Mouse (Mus musculus) adrenal gland, adult 10 weeks (tissue): ENCODE results near the gene Ralgps1. TPM values are rescaled to one million over a fixed set of nuclear protein-coding genes. Genes with fewer than 3 reads are reported as not detected.

ENCODE experiments used
- polyA plus RNA-seq: library from polyadenylated mRNA; stranded (reverse); fragments of 350-450 nt; fragmentation: Illumina TruSeq; extraction: RNeasy Lipid Tissue Mini Kit (QIAGEN cat#74804); gene quantifications from one replicate; pipeline ENCODE4 v1.2.3, GENCODE M21; 2014; ENCODE audit warnings: low read depth, low replicate concordance

The Ralgps1 gene
- polyA plus RNA-seq = 5.2 TPM

GRCm38 (mm10) chr2:33370777-33371647, at the start of gene Ralgps1:
Gene Ralgps1, minus strand, starts transcription at chr2:33371486.

DNA sequence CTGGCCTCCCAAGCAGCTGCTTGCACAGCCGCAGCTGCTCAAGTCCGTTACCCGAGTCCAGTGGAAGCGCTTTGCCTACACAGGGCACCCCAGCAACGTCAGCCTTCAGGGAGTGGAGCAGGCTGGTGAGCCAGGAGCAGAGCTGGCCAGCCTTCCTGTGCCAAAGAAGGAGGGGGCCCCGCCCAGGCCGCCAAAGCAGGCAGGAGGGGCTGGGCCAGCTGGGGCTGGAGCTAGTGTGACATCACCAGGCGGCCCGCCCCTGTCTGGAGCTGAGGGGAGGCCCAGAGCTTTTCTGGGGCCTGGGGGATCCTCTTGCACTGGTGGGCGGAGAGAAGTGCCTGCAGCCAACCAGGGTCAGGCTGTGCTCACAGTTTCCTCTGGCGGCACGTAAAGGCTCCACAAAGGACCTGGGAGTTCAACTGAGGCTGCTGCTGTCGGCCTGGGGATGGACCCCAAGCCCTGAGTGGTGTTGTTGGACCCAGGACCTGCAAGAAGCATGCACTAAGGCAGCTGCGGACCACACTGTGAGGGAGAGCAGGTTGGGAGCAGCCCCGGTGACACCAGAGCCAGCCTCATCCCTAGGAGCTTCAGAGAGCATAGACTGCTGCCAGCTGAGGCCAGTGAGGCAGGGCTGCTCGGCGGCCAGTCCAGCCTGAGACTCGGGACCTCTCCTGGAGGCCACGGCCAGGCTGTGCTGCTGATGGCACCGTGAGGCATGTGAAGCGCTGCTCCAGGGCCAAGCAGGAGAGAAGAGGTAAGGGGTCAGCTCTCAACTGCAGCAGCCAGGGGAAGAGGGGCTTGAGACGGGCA, 155.4 kb downstream of the Ralgps1 start, which contains the start of gene Angptl2:
Gene Angptl2, plus strand, starts transcription at position 370 of the 810 bp plus-strand sequence.

GRCm38 (mm10) chr2:33131500-33132092, 239.7 kb downstream of the Ralgps1 start, which contains the start of gene Garnl3:
Gene Garnl3, minus strand, starts transcription at chr2:33131654.

Other genes with a start within 250 kb of the Ralgps1 start
- 8.2 TPM for gene Garnl3, start 239.8 kb downstream of the Ralgps1 start, polyA plus RNA-seq
- 6.3 TPM for gene Angptl2, start 155.4 kb downstream of the Ralgps1 start, polyA plus RNA-seq
- 6.1 TPM for gene Zbtb34, start 59.8 kb upstream of the Ralgps1 start, polyA plus RNA-seq
- 15.7 TPM for gene Zbtb43, start 97.1 kb upstream of the Ralgps1 start, polyA plus RNA-seq